Mouse (Mus musculus): Measurements from ENCODE around the gene Ccdc74a. TPM values are rescaled to one million over a fixed set of nuclear protein-coding genes. Genes with fewer than 3 reads are reported as not detected.

Ccdc74a gene
- polyA plus RNA-seq, 1 experiment from 2014 or later, result 4.8 TPM

- no peak for TF ChIP-seq CTCF (IDR thresholded peaks at IDR 0.05; ENCODE audit: low read depth)
- no peak for TF ChIP-seq EP300 (optimal IDR thresholded peaks at IDR 0.05)
- no peak overlapping the region for H3K9ac ChIP-seq (ENCODE audit: low read length)
- no peak overlapping the region for H3K4me3 ChIP-seq (ENCODE audit: low read depth, low read length)
- no peak for DNase-seq (ENCODE audit: low spot score)
- no peak for ATAC-seq (ENCODE audit: low FRiP score, low TSS enrichment)
- peaks cover 25% of the 10 kb centered on the region for H3K36me3 ChIP-seq (ENCODE audit: control insufficient read depth, insufficient read depth, low read length)
- H3K4me2 ChIP-seq (replicated peaks; ENCODE audit: low read depth), result no peak overlapping the region
- H3K27ac ChIP-seq (replicated peaks), result no peak overlapping the region
- 95% methylated on average over 5 of the region's 5 CpGs for WGBS
- no peaks in the 10 kb centered on the region for H3K4me1 ChIP-seq (replicated peaks; ENCODE audit: control insufficient read depth, insufficient read depth)
- H3K9me3 ChIP-seq (ENCODE audit: control insufficient read depth, low read length), result no peaks in the 10 kb centered on the region
- H3K27me3 ChIP-seq (ENCODE audit: control insufficient read depth, insufficient read depth, low read length), result no peaks in the 10 kb centered on the region
Observed at GRCm38 (mm10) chr16:17626269-17626555, 20.1 kb upstream of the Ccdc74a start.

GRCm38 (mm10) chr16:17632580-17632979 lies 13.7 kb upstream of the Ccdc74a start:
- H3K27me3 ChIP-seq (ENCODE audit: control insufficient read depth, insufficient read depth, low read length), result no peaks in the 10 kb centered on the region

GRCm38 (mm10) chr16:17633481-17634181 lies 12.6 kb upstream of the Ccdc74a start:
- Histone ChIP-seq H3K9me3 (ENCODE audit: control insufficient read depth, low read length) (no peaks in the 10 kb centered on the region), H3K36me3 (ENCODE audit: control insufficient read depth, insufficient read depth, low read length) (peaks cover 26% of the 10 kb centered on the region), H3K4me2 (replicated peaks; ENCODE audit: low read depth) (no peak overlapping the region), H3K4me3 (ENCODE audit: low read depth, low read length) (no peak overlapping the region), H3K9ac (ENCODE audit: low read length) (no peak overlapping the region), H3K27me3 (ENCODE audit: control insufficient read depth, insufficient read depth, low read length) (no peaks in the 10 kb centered on the region), H3K4me1 (replicated peaks; ENCODE audit: control insufficient read depth, insufficient read depth) (no peaks in the 10 kb centered on the region), H3K27ac (replicated peaks) (no peak overlapping the region)
- no peak for TF ChIP-seq EP300 (optimal IDR thresholded peaks at IDR 0.05)
- peak; percentile 45 for TF ChIP-seq CTCF (IDR thresholded peaks at IDR 0.05; ENCODE audit: low read depth)
- DNase-seq (ENCODE audit: low spot score) (no peak), ATAC-seq (ENCODE audit: low FRiP score, low TSS enrichment) (no peak)
- WGBS, result 75% methylated on average over 8 of the region's 8 CpGs

More at GRCm38 (mm10) chr16:17632580-17632979, 13.7 kb upstream of the Ccdc74a start:
- Histone ChIP-seq H3K27ac (replicated peaks) (no peak overlapping the region), H3K9me3 (ENCODE audit: control insufficient read depth, low read length) (no peaks in the 10 kb centered on the region), H3K36me3 (ENCODE audit: control insufficient read depth, insufficient read depth, low read length) (peaks cover 24% of the 10 kb centered on the region), H3K4me3 (ENCODE audit: low read depth, low read length) (no peak overlapping the region), H3K9ac (ENCODE audit: low read length) (no peak overlapping the region), H3K4me1 (replicated peaks; ENCODE audit: control insufficient read depth, insufficient read depth) (no peaks in the 10 kb centered on the region), H3K4me2 (replicated peaks; ENCODE audit: low read depth) (no peak overlapping the region)
- ATAC-seq (ENCODE audit: low FRiP score, low TSS enrichment), result no peak
- DNase-seq (ENCODE audit: low spot score), result no peak
- WGBS, result 94% methylated on average over 2 of the region's 2 CpGs
- TF ChIP-seq EP300 (optimal IDR thresholded peaks at IDR 0.05), result no peak
- no peak for TF ChIP-seq CTCF (IDR thresholded peaks at IDR 0.05; ENCODE audit: low read depth)

- Histone ChIP-seq H3K4me3 (ENCODE audit: low read depth, low read length) (no peak overlapping the region), H3K9me3 (ENCODE audit: control insufficient read depth, low read length) (no peaks in the 10 kb centered on the region), H3K4me2 (replicated peaks; ENCODE audit: low read depth) (no peak overlapping the region), H3K4me1 (replicated peaks; ENCODE audit: control insufficient read depth, insufficient read depth) (no peaks in the 10 kb centered on the region), H3K36me3 (ENCODE audit: control insufficient read depth, insufficient read depth, low read length) (peaks cover 27% of the 10 kb centered on the region), H3K9ac (ENCODE audit: low read length) (no peak overlapping the region), H3K27ac (replicated peaks) (no peak overlapping the region), H3K27me3 (ENCODE audit: control insufficient read depth, insufficient read depth, low read length) (no peaks in the 10 kb centered on the region)
- DNase-seq (ENCODE audit: low spot score), result no peak
- WGBS, result 81% methylated on average over 2 of the region's 2 CpGs
- no peak for ATAC-seq (ENCODE audit: low FRiP score, low TSS enrichment)
- TF ChIP-seq EP300 (optimal IDR thresholded peaks at IDR 0.05), result no peak
- TF ChIP-seq CTCF (IDR thresholded peaks at IDR 0.05; ENCODE audit: low read depth), result no peak
Observed at GRCm38 (mm10) chr16:17636904-17637303, 9.4 kb upstream of the Ccdc74a start.

- H3K9me3 ChIP-seq (ENCODE audit: control insufficient read depth, low read length), result no peaks in the 10 kb centered on the region
- H3K4me1 ChIP-seq (replicated peaks; ENCODE audit: control insufficient read depth, insufficient read depth), result no peaks in the 10 kb centered on the region
- H3K27me3 ChIP-seq (ENCODE audit: control insufficient read depth, insufficient read depth, low read length), result no peaks in the 10 kb centered on the region
- no peak overlapping the region for H3K4me3 ChIP-seq (ENCODE audit: low read depth, low read length)
- no peak overlapping the region for H3K9ac ChIP-seq (ENCODE audit: low read length)
- TF ChIP-seq EP300 (optimal IDR thresholded peaks at IDR 0.05), result no peak
- peak; percentile 45 for TF ChIP-seq CTCF (IDR thresholded peaks at IDR 0.05; ENCODE audit: low read depth)
- DNase-seq (ENCODE audit: low spot score), result no peak
- no peak for ATAC-seq (ENCODE audit: low FRiP score, low TSS enrichment)
- H3K36me3 ChIP-seq (ENCODE audit: control insufficient read depth, insufficient read depth, low read length), result peaks cover 27% of the 10 kb centered on the region
- WGBS, result 73% methylated on average over 2 of the region's 2 CpGs
- no peak overlapping the region for H3K4me2 ChIP-seq (replicated peaks; ENCODE audit: low read depth)
- H3K27ac ChIP-seq (replicated peaks), result no peak overlapping the region
Observed at GRCm38 (mm10) chr16:17637610-17638009, 8.7 kb upstream of the Ccdc74a start.

- WGBS, result 90% methylated on average over 9 of the region's 9 CpGs
- Histone ChIP-seq H3K4me1 (replicated peaks; ENCODE audit: control insufficient read depth, insufficient read depth) (no peaks in the 10 kb centered on the region), H3K27me3 (ENCODE audit: control insufficient read depth, insufficient read depth, low read length) (no peaks in the 10 kb centered on the region), H3K9ac (ENCODE audit: low read length) (no peak overlapping the region), H3K4me2 (replicated peaks; ENCODE audit: low read depth) (no peak overlapping the region), H3K36me3 (ENCODE audit: control insufficient read depth, insufficient read depth, low read length) (peaks cover 29% of the 10 kb centered on the region), H3K27ac (replicated peaks) (no peak overlapping the region), H3K4me3 (ENCODE audit: low read depth, low read length) (no peak overlapping the region), H3K9me3 (ENCODE audit: control insufficient read depth, low read length) (no peaks in the 10 kb centered on the region)
- DNase-seq (ENCODE audit: low spot score), result no peak
- ATAC-seq (ENCODE audit: low FRiP score, low TSS enrichment), result peak; percentile 47
- no peak for TF ChIP-seq CTCF (IDR thresholded peaks at IDR 0.05; ENCODE audit: low read depth)
- TF ChIP-seq EP300 (optimal IDR thresholded peaks at IDR 0.05), result no peak
Observed at GRCm38 (mm10) chr16:17638036-17638628, 8.1 kb upstream of the Ccdc74a start.

All from stomach, postnatal 0 days (tissue).